Mouse (Mus musculus): ENCODE results near the gene Fut11.

DNA sequence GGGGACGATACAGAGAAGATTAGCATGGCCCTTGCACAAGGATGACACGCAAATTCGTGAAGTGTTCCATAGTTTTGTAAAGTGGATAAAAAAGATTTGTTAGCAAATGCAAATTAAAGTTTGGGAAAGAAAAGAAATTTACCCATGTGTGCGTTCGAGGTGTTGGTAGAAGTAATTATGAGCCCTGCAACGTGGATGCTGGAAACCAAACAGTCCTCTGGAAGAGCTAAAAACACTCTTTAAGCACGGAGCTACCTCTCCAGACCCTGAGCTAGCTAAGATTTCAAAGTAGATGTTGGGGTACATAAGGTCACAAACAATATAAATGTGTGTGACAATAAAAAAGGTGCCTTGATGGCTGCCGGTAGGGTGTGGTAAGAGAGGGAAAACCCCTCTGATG lies 6.8 kb downstream of the Fut11 start:
- TF ChIP-seq TAL1 (IDR thresholded peaks at IDR 0.05; ENCODE audit: low read length): no peak
- TF ChIP-seq GATA1 (IDR thresholded peaks at IDR 0.05; ENCODE audit: low read length): no peak

Measured in erythroblast, embryonic 14.5 days (primary cell).